Mouse (Mus musculus) hindbrain, embryonic 11.5 days (tissue): ENCODE results near the gene Lamb1. TPM values are rescaled to one million over a fixed set of nuclear protein-coding genes. Genes with fewer than 3 reads are reported as not detected.

ENCODE experiments used
- ATAC-seq: fragments of 200-750 bp; cut with Nextera tagmentation; 2 replicates; pipeline ENCODE4 v1.8.0; 2017; ENCODE audit warnings: mild to moderate bottlenecking, moderate TSS enrichment, moderate library complexity; ENCODE audit not compliant: low FRiP score
- DNase-seq: peaks from one replicate; pipeline ENCODE4 v3.0.0-alpha.2; 2015; ENCODE audit warnings: low spot score
- H3K27ac ChIP-seq: fragments of 300-500 bp; sonication (generic); 2 replicates; pipeline ENCODE4 v1.5.1; 2014; ENCODE audit warnings: mild to moderate bottlenecking, low read depth, low read length
- H3K27me3 ChIP-seq: fragments of 300-500 bp; sonication (generic); 2 replicates; pipeline ENCODE4 v1.6.1; 2014; ENCODE audit warnings: mild to moderate bottlenecking, low read length, moderate library complexity, mixed read lengths; ENCODE audit not compliant: control insufficient read depth, insufficient read depth
- H3K36me3 ChIP-seq: fragments of 300-500 bp; sonication (generic); 2 replicates; pipeline ENCODE4 v1.6.1; 2014; ENCODE audit warnings: mild to moderate bottlenecking, low read length, moderate library complexity, mixed read lengths; ENCODE audit not compliant: control insufficient read depth, insufficient read depth
- H3K4me1 ChIP-seq: fragments of 300-500 bp; sonication (generic); replicated peaks from 2 replicates; pipeline ENCODE4 v1.6.1; 2014; ENCODE audit warnings: low read length, mixed read lengths; ENCODE audit not compliant: control insufficient read depth, insufficient read depth
- H3K4me2 ChIP-seq: fragments of 300-500 bp; sonication (generic); replicated peaks from 2 replicates; pipeline ENCODE4 v1.6.1; 2014; ENCODE audit warnings: mild to moderate bottlenecking, low read depth, low read length
- H3K4me3 ChIP-seq: fragments of 300-500 bp; sonication (generic); 2 replicates; pipeline ENCODE4 v1.5.1; 2014; ENCODE audit warnings: low read depth, low read length
- H3K9ac ChIP-seq: fragments of 300-500 bp; sonication (generic); 2 replicates; pipeline ENCODE4 v1.6.1; 2014; ENCODE audit warnings: low read depth, low read length
- H3K9me3 ChIP-seq: fragments of 300-500 bp; sonication (generic); 2 replicates; pipeline ENCODE4 v1.6.1; 2016; ENCODE audit warnings: low read length; ENCODE audit not compliant: control insufficient read depth
- WGBS: fragments of 180-500 bp; shearing (Covaris S2); extraction: QIAGEN DNeasy Blood & Tissue Kit; methylation state at CpG from one replicate; pipeline ENCODE4 v1.1.7; 2014; 5-methylcytosine and 5-hydroxymethylcytosine counted together
- polyA plus RNA-seq: library from polyadenylated mRNA; unstranded; fragments of >200 nt; fragmentation: Nextera tagmentation; extraction: Ambion mirVana; gene quantifications from 2 replicates; pipeline ENCODE4 v1.2.1, GENCODE M21; 2014

Lamb1 gene
- polyA plus RNA-seq, 1 experiment from 2014 or later, result 21.2 TPM

DNA sequence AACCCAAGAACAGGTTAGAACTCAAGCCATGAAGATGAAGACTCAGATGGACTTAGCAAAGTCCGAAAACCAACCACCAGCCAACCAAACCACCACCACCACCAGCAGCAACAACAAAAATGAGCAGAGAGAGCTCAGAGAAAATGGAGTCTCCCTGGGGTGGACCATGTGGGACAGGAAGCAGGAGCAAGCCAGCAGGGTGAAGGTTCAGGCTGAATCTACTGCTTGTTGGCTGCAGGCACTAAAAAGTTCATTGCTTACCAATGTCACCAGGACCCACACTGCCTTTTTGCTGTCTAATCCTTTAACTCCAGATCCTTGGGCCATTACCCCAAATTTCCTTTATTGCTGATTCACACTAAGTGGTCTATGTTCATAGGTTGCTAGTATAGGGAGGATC lies 32.4 kb upstream of the Lamb1 start:
- Histone ChIP-seq H3K4me1 (no peaks in the 10 kb centered on the region), H3K27me3 (no peaks in the 10 kb centered on the region), H3K9ac (no peak overlapping the region), H3K4me2 (no peak overlapping the region), H3K4me3 (no peak overlapping the region), H3K9me3 (no peaks in the 10 kb centered on the region), H3K27ac (no peak overlapping the region), H3K36me3 (no peaks in the 10 kb centered on the region)
- ATAC-seq (no peak), DNase-seq (no peak)
- WGBS, result 89% methylated on average over 1 of the region's 1 CpGs

GRCm38 (mm10) chr12:31235018-31235417 lies 30.0 kb upstream of the Lamb1 start:
- H3K27ac ChIP-seq, result no peak overlapping the region
- no peak overlapping the region for H3K9ac ChIP-seq
- H3K4me3 ChIP-seq, result no peak overlapping the region
- no peaks in the 10 kb centered on the region for H3K27me3 ChIP-seq
- H3K4me1 ChIP-seq, result no peaks in the 10 kb centered on the region
- no peak overlapping the region for H3K4me2 ChIP-seq
- no peaks in the 10 kb centered on the region for H3K9me3 ChIP-seq
- 92% methylated on average over 6 of the region's 6 CpGs for WGBS
- H3K36me3 ChIP-seq, result no peaks in the 10 kb centered on the region
- DNase-seq (no peak), ATAC-seq (no peak)

- Histone ChIP-seq H3K9ac (no peak overlapping the region), H3K27me3 (no peaks in the 10 kb centered on the region), H3K4me3 (no peak overlapping the region), H3K4me2 (no peak overlapping the region), H3K36me3 (no peaks in the 10 kb centered on the region), H3K4me1 (no peaks in the 10 kb centered on the region), H3K9me3 (no peaks in the 10 kb centered on the region), H3K27ac (no peak overlapping the region)
- DNase-seq, result no peak
- ATAC-seq, result no peak
- WGBS, result 58% methylated on average over 12 of the region's 12 CpGs
These were observed 28.0 kb upstream of the Lamb1 start for GRCm38 (mm10) chr12:31236861-31237595.

GRCm38 (mm10) chr12:31239031-31239583 lies 25.9 kb upstream of the Lamb1 start:
- no peak for ATAC-seq

DNA sequence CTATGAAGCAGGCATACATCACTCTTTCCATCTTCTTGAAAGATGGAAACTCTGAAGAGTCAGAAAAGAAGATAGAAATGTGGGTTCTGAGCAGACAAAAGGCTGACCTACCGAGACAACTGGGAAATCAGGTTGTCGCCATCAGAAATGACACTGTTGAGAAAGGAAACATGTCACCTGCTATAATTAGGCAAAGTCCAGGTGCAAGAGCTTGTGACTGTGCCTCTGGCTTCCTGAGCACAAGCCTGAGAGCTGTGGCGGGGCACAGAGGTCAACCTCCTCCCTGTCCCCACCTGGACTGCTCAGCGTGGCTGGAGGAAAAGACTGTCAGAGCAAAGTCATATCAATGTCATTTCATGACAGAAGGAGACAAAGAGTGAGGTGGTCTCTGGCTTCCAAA lies 25.2 kb upstream of the Lamb1 start:
- WGBS, result 67% methylated on average over 4 of the region's 4 CpGs
- no peak overlapping the region for H3K4me3 ChIP-seq
- H3K27me3 ChIP-seq, result no peaks in the 10 kb centered on the region
- H3K4me2 ChIP-seq, result no peak overlapping the region
- ATAC-seq (no peak), DNase-seq (no peak)
- H3K9me3 ChIP-seq, result no peaks in the 10 kb centered on the region
- H3K9ac ChIP-seq, result no peak overlapping the region
- no peaks in the 10 kb centered on the region for H3K4me1 ChIP-seq
- H3K36me3 ChIP-seq, result no peaks in the 10 kb centered on the region
- no peak overlapping the region for H3K27ac ChIP-seq

More at GRCm38 (mm10) chr12:31239031-31239583, 25.9 kb upstream of the Lamb1 start:
- H3K36me3 ChIP-seq, result no peaks in the 10 kb centered on the region
- DNase-seq, result no peak
- H3K27ac ChIP-seq, result no peak overlapping the region
- H3K9ac ChIP-seq, result no peak overlapping the region
- H3K4me3 ChIP-seq, result no peak overlapping the region
- no peaks in the 10 kb centered on the region for H3K4me1 ChIP-seq
- H3K4me2 ChIP-seq, result no peak overlapping the region
- H3K9me3 ChIP-seq, result no peaks in the 10 kb centered on the region
- 75% methylated on average over 3 of the region's 3 CpGs for WGBS
- no peaks in the 10 kb centered on the region for H3K27me3 ChIP-seq

GRCm38 (mm10) chr12:31240470-31240869 lies 24.6 kb upstream of the Lamb1 start, which contains the start of gene Gm6993:
Gm6993 (plus strand) TSS chr12:31240770.
- H3K27me3 ChIP-seq, result no peaks in the 10 kb centered on the region
- H3K9me3 ChIP-seq, result no peaks in the 10 kb centered on the region
- H3K9ac ChIP-seq, result no peak within 1 kb of the TSS
- no peaks in the 10 kb centered on the region for H3K4me1 ChIP-seq
- DNase-seq (no peak), ATAC-seq (no peak)
- H3K4me3 ChIP-seq, result no peak within 1 kb of the TSS
- H3K36me3 ChIP-seq, result no peaks in the 10 kb centered on the region
- H3K27ac ChIP-seq, result no peak within 1 kb of the TSS
- no peak within 1 kb of the TSS for H3K4me2 ChIP-seq
- 80% methylated on average over 5 of the region's 5 CpGs for WGBS

GRCm38 (mm10) chr12:31241595-31242342 lies 23.3 kb upstream of the Lamb1 start:
- Histone ChIP-seq H3K9me3 (no peaks in the 10 kb centered on the region), H3K4me3 (no peak overlapping the region), H3K27ac (no peak overlapping the region), H3K27me3 (no peaks in the 10 kb centered on the region), H3K4me2 (no peak overlapping the region), H3K36me3 (no peaks in the 10 kb centered on the region), H3K4me1 (no peaks in the 10 kb centered on the region), H3K9ac (no peak overlapping the region)
- WGBS, result 86% methylated on average over 6 of the region's 6 CpGs
- ATAC-seq (no peak), DNase-seq (no peak)

DNA sequence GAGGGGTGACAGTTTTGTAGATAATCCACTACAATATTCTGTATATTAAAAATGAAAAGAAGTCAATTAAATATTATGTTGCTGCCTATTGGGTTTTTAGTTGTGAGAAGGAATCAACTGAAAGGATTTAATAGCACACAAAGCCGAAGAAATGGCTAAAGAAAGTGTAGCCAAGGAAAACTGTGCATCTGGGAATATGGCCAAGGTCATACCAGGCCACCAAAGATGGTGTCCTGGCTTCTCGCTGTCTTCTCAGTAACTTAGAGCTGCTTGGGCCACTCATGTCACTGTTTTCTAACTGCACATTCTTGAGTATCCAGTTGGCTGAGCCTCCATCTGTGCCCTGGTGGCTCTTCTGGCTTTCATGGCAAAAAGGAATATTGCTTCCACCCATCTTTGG lies 21.0 kb upstream of the Lamb1 start:
- H3K27ac ChIP-seq, result no peak overlapping the region
- H3K4me1 ChIP-seq, result no peaks in the 10 kb centered on the region
- no peaks in the 10 kb centered on the region for H3K36me3 ChIP-seq
- H3K27me3 ChIP-seq, result no peaks in the 10 kb centered on the region
- no peak overlapping the region for H3K4me3 ChIP-seq
- H3K4me2 ChIP-seq, result no peak overlapping the region
- ATAC-seq, result no peak
- WGBS, result 90% methylated on average over 2 of the region's 2 CpGs
- no peak overlapping the region for H3K9ac ChIP-seq
- no peaks in the 10 kb centered on the region for H3K9me3 ChIP-seq
- DNase-seq, result no peak
